Mouse (Mus musculus): Measurements from ENCODE around the gene Lrmda. TPM values are rescaled to one million over a fixed set of nuclear protein-coding genes. Genes with fewer than 3 reads are reported as not detected.
A peak's percentile ranks its signal among the peaks of the same experiment; 100 is the strongest.

Lrmda gene
- polyA plus RNA-seq, 1 experiment from 2014 or later = 0.23 TPM

DNA sequence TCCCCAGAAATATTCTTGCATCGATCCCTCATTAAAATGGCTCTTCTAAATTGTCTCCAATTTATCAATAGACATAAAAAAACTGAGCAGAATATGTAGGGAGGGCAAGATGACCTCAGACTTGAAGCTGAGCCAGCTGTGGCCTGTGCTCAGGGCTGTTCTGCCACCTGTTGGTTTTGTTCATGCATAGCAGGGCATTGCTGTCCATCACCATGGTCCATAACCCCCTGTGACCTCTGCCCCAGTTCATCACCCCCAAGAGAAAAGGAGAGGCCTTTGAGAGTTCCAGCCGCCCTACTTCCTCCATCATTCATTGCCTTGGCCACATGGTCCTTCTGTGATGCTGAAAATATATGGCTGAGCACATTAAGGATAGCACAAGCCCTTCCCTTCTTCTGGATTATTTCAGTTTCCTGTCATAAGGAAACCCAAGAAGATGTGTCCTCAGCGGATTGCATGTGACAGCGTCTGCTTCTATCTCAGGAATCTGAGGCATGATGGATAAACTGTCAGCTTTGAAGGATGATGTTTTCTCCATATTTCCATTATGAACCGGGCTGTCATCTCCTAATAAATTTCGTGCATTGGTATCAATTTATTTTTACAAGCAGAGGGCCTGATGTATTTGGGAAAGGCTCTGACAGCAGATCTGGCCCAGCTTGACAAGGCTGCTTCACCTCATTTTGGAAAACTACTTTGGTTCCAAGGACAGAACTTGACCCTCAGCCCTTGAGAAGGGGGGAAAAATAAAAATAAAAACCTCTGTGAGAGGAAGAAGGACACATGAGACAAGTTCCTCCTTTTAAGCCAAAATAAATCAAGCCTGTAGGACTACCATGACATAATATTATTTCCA lies 798.1 kb downstream of the Lrmda start:
- DNase-seq (ENCODE audit: low spot score, missing footprints) (no peak), ATAC-seq (ENCODE audit: low FRiP score) (no peak)
- no peak overlapping the region for H3K27ac ChIP-seq (ENCODE audit: low read depth, low read length)
- no peak overlapping the region for H3K4me3 ChIP-seq (ENCODE audit: low read depth, low read length)
- no peaks in the 10 kb centered on the region for H3K36me3 ChIP-seq (ENCODE audit: control insufficient read depth, insufficient read depth, low read length)
- WGBS = 76% methylated on average over 6 of the region's 6 CpGs
- no peak overlapping the region for H3K9ac ChIP-seq (ENCODE audit: low read length)
- H3K27me3 ChIP-seq (ENCODE audit: control insufficient read depth, insufficient read depth, low read length) = no peaks in the 10 kb centered on the region; the same call in 1 of the 2 replicates
- H3K9me3 ChIP-seq (ENCODE audit: control insufficient read depth, low read length) = no peaks in the 10 kb centered on the region
- H3K4me1 ChIP-seq (ENCODE audit: control insufficient read depth, insufficient read depth, low read length) = peaks cover 15% of the 10 kb centered on the region; the same call in 1 of the 2 replicates
- H3K4me2 ChIP-seq = no peak overlapping the region

GRCm38 (mm10) chr14:22818202-22818530 lies 798.7 kb downstream of the Lrmda start:
- ATAC-seq (ENCODE audit: low FRiP score) (no peak), DNase-seq (ENCODE audit: low spot score, missing footprints) (peak; percentile 60)
- WGBS = 75% methylated on average over 3 of the region's 3 CpGs
- Histone ChIP-seq H3K4me2 (no peak overlapping the region), H3K9me3 (ENCODE audit: control insufficient read depth, low read length) (no peaks in the 10 kb centered on the region), H3K9ac (ENCODE audit: low read length) (no peak overlapping the region), H3K27me3 (ENCODE audit: control insufficient read depth, insufficient read depth, low read length) (no peaks in the 10 kb centered on the region; the same call in 1 of the 2 replicates), H3K36me3 (ENCODE audit: control insufficient read depth, insufficient read depth, low read length) (no peaks in the 10 kb centered on the region), H3K4me1 (ENCODE audit: control insufficient read depth, insufficient read depth, low read length) (peaks cover 9% of the 10 kb centered on the region; the same call in 1 of the 2 replicates), H3K4me3 (ENCODE audit: low read depth, low read length) (no peak overlapping the region), H3K27ac (ENCODE audit: low read depth, low read length) (no peak overlapping the region)

DNA sequence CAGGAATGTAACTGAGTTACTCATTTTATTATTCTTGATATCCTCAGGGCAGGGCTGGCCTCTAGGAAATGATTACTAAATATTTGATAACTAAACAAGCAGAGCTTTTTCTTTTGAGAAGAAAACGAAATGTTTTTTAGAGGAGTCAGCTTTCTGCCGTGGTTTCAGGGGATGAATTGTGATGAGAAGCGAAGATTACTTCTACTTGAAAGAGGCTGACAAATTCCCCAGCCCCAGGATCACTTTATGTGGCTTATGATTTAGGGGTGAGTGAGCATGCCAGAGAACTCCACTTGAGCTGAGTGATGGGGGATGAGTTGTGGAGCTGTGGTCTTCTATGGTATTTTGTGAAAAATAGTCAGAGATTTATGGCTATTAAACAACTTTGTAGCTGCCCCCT lies 803.4 kb downstream of the Lrmda start:
- Histone ChIP-seq H3K9me3 (ENCODE audit: control insufficient read depth, low read length) (no peaks in the 10 kb centered on the region), H3K4me3 (ENCODE audit: low read depth, low read length) (no peak overlapping the region), H3K27me3 (ENCODE audit: control insufficient read depth, insufficient read depth, low read length) (no peaks in the 10 kb centered on the region), H3K4me2 (no peak overlapping the region), H3K9ac (ENCODE audit: low read length) (no peak overlapping the region), H3K27ac (ENCODE audit: low read depth, low read length) (no peak overlapping the region), H3K36me3 (ENCODE audit: control insufficient read depth, insufficient read depth, low read length) (no peaks in the 10 kb centered on the region), H3K4me1 (ENCODE audit: control insufficient read depth, insufficient read depth, low read length) (no peaks in the 10 kb centered on the region)
- DNase-seq (ENCODE audit: low spot score, missing footprints) = peak; percentile 33
- WGBS = 69% methylated on average over 3 of the region's 3 CpGs
- ATAC-seq (ENCODE audit: low FRiP score) = no peak

- Histone ChIP-seq H3K4me2 (no peak overlapping the region), H3K4me1 (ENCODE audit: control insufficient read depth, insufficient read depth, low read length) (no peaks in the 10 kb centered on the region), H3K9me3 (ENCODE audit: control insufficient read depth, low read length) (no peaks in the 10 kb centered on the region), H3K27ac (ENCODE audit: low read depth, low read length) (no peak overlapping the region), H3K9ac (ENCODE audit: low read length) (no peak overlapping the region), H3K36me3 (ENCODE audit: control insufficient read depth, insufficient read depth, low read length) (no peaks in the 10 kb centered on the region), H3K27me3 (ENCODE audit: control insufficient read depth, insufficient read depth, low read length) (no peaks in the 10 kb centered on the region), H3K4me3 (ENCODE audit: low read depth, low read length) (no peak overlapping the region)
- ATAC-seq (ENCODE audit: low FRiP score) = no peak
- DNase-seq (ENCODE audit: low spot score, missing footprints) = peak; percentile 64
- 68% methylated on average over 3 of the region's 3 CpGs for WGBS
Observed at GRCm38 (mm10) chr14:22826825-22827224, 807.3 kb downstream of the Lrmda start.

DNA sequence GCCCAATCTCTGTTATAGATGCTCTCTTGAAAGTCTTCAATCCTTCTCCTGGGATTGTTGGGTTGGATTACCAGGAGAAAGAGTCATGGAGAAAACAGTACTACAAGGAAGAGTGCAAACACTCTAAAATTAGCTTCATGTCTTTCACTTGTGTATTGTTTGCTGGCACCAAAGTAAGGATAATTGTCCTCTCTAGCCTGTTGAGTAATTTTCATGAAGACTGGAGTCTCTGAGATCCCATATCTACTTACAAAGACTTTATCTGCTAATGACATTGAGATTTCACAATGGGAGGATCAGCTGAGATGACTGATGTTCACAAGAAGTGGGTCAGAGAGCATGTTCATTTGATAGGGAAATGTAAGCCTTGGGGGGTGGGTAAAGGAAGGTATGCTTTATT lies 817.5 kb downstream of the Lrmda start:
- ATAC-seq (ENCODE audit: low FRiP score) = no peak
- no peaks in the 10 kb centered on the region for H3K36me3 ChIP-seq (ENCODE audit: control insufficient read depth, insufficient read depth, low read length)
- H3K4me1 ChIP-seq (ENCODE audit: control insufficient read depth, insufficient read depth, low read length) = no peaks in the 10 kb centered on the region
- no peak overlapping the region for H3K27ac ChIP-seq (ENCODE audit: low read depth, low read length)
- H3K9ac ChIP-seq (ENCODE audit: low read length) = no peak overlapping the region
- peak; percentile 57 for DNase-seq (ENCODE audit: low spot score, missing footprints)
- no peaks in the 10 kb centered on the region for H3K9me3 ChIP-seq (ENCODE audit: control insufficient read depth, low read length)
- H3K4me2 ChIP-seq = no peak overlapping the region
- H3K27me3 ChIP-seq (ENCODE audit: control insufficient read depth, insufficient read depth, low read length) = no peaks in the 10 kb centered on the region
- no peak overlapping the region for H3K4me3 ChIP-seq (ENCODE audit: low read depth, low read length)

DNA sequence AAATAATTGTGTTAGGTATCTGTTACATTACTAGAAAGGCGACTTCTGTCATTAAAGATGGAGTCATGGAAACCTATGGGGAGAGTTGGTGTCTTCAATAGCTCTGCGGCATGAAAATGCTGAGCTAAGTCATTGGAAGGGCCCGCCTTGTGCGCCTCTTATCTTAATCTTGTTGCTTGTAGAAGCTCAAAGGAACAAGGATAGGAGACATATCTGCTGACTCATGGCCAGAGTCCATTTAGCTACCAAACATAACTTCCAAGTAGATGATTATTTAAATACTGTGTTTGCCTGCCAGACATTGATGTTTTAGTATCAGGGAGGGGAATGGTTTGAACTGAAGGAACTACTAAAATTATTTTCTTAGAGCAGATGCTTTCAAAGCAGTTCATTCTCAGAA lies 821.6 kb downstream of the Lrmda start:
- Histone ChIP-seq H3K27ac (ENCODE audit: low read depth, low read length) (no peak overlapping the region), H3K27me3 (ENCODE audit: control insufficient read depth, insufficient read depth, low read length) (no peaks in the 10 kb centered on the region), H3K9me3 (ENCODE audit: control insufficient read depth, low read length) (no peaks in the 10 kb centered on the region), H3K4me1 (ENCODE audit: control insufficient read depth, insufficient read depth, low read length) (no peaks in the 10 kb centered on the region), H3K36me3 (ENCODE audit: control insufficient read depth, insufficient read depth, low read length) (no peaks in the 10 kb centered on the region), H3K4me2 (no peak overlapping the region), H3K4me3 (ENCODE audit: low read depth, low read length) (no peak overlapping the region), H3K9ac (ENCODE audit: low read length) (no peak overlapping the region)
- peak; percentile 17 for DNase-seq (ENCODE audit: low spot score, missing footprints)
- no peak for ATAC-seq (ENCODE audit: low FRiP score)
- 90% methylated on average over 4 of the region's 4 CpGs for WGBS

- Histone ChIP-seq H3K27me3 (ENCODE audit: control insufficient read depth, insufficient read depth, low read length) (no peaks in the 10 kb centered on the region), H3K4me2 (no peak overlapping the region), H3K4me1 (ENCODE audit: control insufficient read depth, insufficient read depth, low read length) (no peaks in the 10 kb centered on the region), H3K27ac (ENCODE audit: low read depth, low read length) (no peak overlapping the region), H3K36me3 (ENCODE audit: control insufficient read depth, insufficient read depth, low read length) (no peaks in the 10 kb centered on the region), H3K9ac (ENCODE audit: low read length) (no peak overlapping the region), H3K9me3 (ENCODE audit: control insufficient read depth, low read length) (no peaks in the 10 kb centered on the region), H3K4me3 (ENCODE audit: low read depth, low read length) (no peak overlapping the region)
- ATAC-seq (ENCODE audit: low FRiP score) = no peak
- DNase-seq (ENCODE audit: low spot score, missing footprints) = no peak
Observed at GRCm38 (mm10) chr14:22844006-22844405, 824.5 kb downstream of the Lrmda start.

DNA sequence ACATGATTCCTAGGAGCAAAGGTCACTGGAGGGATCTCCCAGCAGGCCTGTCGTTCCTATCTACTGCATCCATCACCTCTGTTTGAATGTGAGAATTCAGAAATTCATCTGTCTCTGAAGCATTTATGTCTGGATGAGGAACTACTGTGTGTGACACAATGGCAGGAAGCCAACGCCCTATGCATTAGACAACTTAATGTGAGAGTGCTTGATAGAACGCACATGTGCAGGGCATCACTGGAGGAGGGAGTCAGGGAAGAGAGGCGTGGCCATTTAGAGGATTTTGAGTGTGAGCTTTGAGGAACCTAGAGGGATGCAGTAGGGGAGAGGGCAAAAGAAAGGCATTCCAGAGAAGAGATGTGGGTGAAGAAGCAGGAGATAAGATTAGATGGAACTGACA lies 825.9 kb downstream of the Lrmda start:
- no peak overlapping the region for H3K4me2 ChIP-seq
- no peak overlapping the region for H3K4me3 ChIP-seq (ENCODE audit: low read depth, low read length)
- H3K4me1 ChIP-seq (ENCODE audit: control insufficient read depth, insufficient read depth, low read length) = no peaks in the 10 kb centered on the region
- ATAC-seq (ENCODE audit: low FRiP score) = no peak
- H3K27me3 ChIP-seq (ENCODE audit: control insufficient read depth, insufficient read depth, low read length) = no peaks in the 10 kb centered on the region
- no peak overlapping the region for H3K9ac ChIP-seq (ENCODE audit: low read length)
- WGBS = 82% methylated on average over 4 of the region's 4 CpGs
- no peak overlapping the region for H3K27ac ChIP-seq (ENCODE audit: low read depth, low read length)
- DNase-seq (ENCODE audit: low spot score, missing footprints) = no peak
- H3K9me3 ChIP-seq (ENCODE audit: control insufficient read depth, low read length) = no peaks in the 10 kb centered on the region
- no peaks in the 10 kb centered on the region for H3K36me3 ChIP-seq (ENCODE audit: control insufficient read depth, insufficient read depth, low read length)

DNA sequence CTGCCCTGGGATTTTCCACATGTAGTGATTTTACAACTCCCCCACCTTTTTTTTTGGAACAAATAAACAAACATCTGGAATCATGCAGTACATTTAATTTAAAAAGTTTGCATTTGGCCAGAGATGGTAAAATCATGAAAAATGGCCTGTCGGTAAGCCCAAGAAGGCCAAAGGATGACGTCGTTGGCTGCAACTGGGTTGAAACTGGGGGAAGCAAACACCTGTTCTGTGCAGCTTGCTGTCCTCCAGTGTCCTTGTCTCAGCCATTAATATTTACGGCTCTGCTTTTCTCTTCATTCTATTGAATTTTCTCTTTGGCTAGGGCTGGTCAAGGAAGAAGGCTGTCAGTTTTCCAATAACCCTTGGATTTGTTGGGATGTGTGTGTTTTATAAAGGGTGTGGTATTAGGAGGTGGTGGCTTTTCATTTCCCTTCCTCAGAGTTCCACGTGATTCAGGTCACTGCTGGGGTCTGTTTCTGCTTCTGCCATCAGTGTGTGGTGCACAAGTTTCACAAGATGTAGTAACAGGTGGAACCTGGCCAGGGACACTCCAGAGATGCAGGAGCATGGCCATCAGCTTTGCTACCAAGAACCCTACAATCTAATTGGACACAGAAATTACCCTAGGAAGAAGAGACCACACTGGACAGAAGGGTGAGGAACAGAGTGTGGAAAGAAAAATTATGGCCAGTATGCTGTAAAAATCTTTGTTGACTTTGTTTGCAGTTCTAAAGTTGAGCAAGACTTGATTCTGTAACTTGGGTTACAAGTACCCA lies 827.7 kb downstream of the Lrmda start:
- WGBS = 89% methylated on average over 5 of the region's 5 CpGs
- no peak overlapping the region for H3K27ac ChIP-seq (ENCODE audit: low read depth, low read length)
- H3K27me3 ChIP-seq (ENCODE audit: control insufficient read depth, insufficient read depth, low read length) = no peaks in the 10 kb centered on the region
- no peak overlapping the region for H3K4me2 ChIP-seq
- DNase-seq (ENCODE audit: low spot score, missing footprints) = no peak
- ATAC-seq (ENCODE audit: low FRiP score) = no peak
- H3K9ac ChIP-seq (ENCODE audit: low read length) = no peak overlapping the region
- H3K36me3 ChIP-seq (ENCODE audit: control insufficient read depth, insufficient read depth, low read length) = no peaks in the 10 kb centered on the region
- H3K4me3 ChIP-seq (ENCODE audit: low read depth, low read length) = no peak overlapping the region
- H3K4me1 ChIP-seq (ENCODE audit: control insufficient read depth, insufficient read depth, low read length) = no peaks in the 10 kb centered on the region
- no peaks in the 10 kb centered on the region for H3K9me3 ChIP-seq (ENCODE audit: control insufficient read depth, low read length)

Data from midbrain, embryonic 11.5 days (tissue).